Mouse (Mus musculus) liver, embryonic 13.5 days (tissue): ENCODE measurements at regions not wholly inside any gene's neighbourhood (a gene's known extent, or its start where the extent isn't known, plus 50 kb on each side); places are given as distances from the start of the nearest gene placed in this dataset.

ENCODE experiments used
- ATAC-seq: fragments of 200-750 bp; cut with Nextera tagmentation; 2 replicates; pipeline ENCODE4 v1.8.0; 2017; ENCODE audit warnings: low read depth, mild to moderate bottlenecking, moderate number of reproducible peaks, moderate library complexity
- DNase-seq: peaks from one replicate; pipeline ENCODE4 v3.0.0; 2022
- H3K27ac ChIP-seq: fragments of 300-500 bp; sonication (generic); 2 replicates; pipeline ENCODE4 v1.5.1; 2015; ENCODE audit warnings: moderate library complexity, mild to moderate bottlenecking, inconsistent platforms
- H3K27me3 ChIP-seq: fragments of 300-500 bp; sonication (generic); 2 replicates; pipeline ENCODE4 v1.6.1; 2015; ENCODE audit warnings: mild to moderate bottlenecking, inconsistent platforms
- H3K36me3 ChIP-seq: fragments of 300-500 bp; sonication (generic); 2 replicates; pipeline ENCODE4 v1.6.1; 2015; ENCODE audit warnings: mild to moderate bottlenecking, inconsistent platforms
- H3K4me1 ChIP-seq: fragments of 300-500 bp; sonication (generic); replicated peaks from 2 replicates; pipeline ENCODE4 v1.6.1; 2015; ENCODE audit warnings: inconsistent platforms
- H3K4me2 ChIP-seq: fragments of 300-500 bp; sonication (generic); 2 replicates; pipeline ENCODE4 v1.6.1; 2015; ENCODE audit warnings: inconsistent platforms, mild to moderate bottlenecking, moderate library complexity
- H3K4me3 ChIP-seq: fragments of 300-500 bp; sonication (generic); replicated peaks from 2 replicates; pipeline ENCODE4 v1.5.1; 2015; ENCODE audit warnings: mild to moderate bottlenecking, inconsistent platforms
- H3K9ac ChIP-seq: fragments of 300-500 bp; sonication (generic); 2 replicates; pipeline ENCODE4 v1.6.1; 2015; ENCODE audit warnings: mild to moderate bottlenecking, inconsistent platforms
- H3K9me3 ChIP-seq: fragments of 300-500 bp; sonication (generic); replicated peaks from 2 replicates; pipeline ENCODE4 v1.6.1; 2016; ENCODE audit warnings: inconsistent platforms
- WGBS: fragments of 180-500 bp; shearing (Covaris S2); methylation state at CpG from one replicate; pipeline ENCODE4 v1.1.7; 2015; ENCODE audit not compliant: insufficient replicate concordance; 5-methylcytosine and 5-hydroxymethylcytosine counted together

DNA sequence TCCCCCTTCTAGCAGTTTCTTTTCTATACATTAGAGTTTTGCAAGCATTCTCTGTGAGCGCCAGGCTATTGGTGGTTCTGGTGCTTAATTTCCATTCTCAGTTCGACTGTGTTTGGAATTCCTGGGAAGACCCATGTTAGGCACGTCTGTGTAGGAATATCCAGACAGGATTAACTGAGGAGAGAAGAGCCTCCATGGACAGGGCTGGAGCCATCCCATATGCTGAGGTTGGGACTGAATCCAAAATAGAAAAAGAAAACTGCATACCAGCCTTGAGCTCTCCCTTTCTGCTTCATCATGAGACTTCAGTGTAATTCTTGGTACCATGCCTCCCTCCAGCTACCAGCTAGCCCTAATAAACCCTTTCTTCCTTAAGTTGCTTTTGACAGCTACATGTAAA, 595.3 kb downstream of the Dok5 start:
- Histone ChIP-seq H3K9ac (no peak overlapping the region), H3K27me3 (no peaks in the 10 kb centered on the region), H3K9me3 (no peaks in the 10 kb centered on the region), H3K4me3 (no peak overlapping the region), H3K4me2 (no peak overlapping the region), H3K27ac (no peak overlapping the region), H3K36me3 (no peaks in the 10 kb centered on the region), H3K4me1 (no peaks in the 10 kb centered on the region)
- no peak for ATAC-seq
- WGBS = 49% methylated on average over 3 of the region's 3 CpGs
- DNase-seq = no peak

DNA sequence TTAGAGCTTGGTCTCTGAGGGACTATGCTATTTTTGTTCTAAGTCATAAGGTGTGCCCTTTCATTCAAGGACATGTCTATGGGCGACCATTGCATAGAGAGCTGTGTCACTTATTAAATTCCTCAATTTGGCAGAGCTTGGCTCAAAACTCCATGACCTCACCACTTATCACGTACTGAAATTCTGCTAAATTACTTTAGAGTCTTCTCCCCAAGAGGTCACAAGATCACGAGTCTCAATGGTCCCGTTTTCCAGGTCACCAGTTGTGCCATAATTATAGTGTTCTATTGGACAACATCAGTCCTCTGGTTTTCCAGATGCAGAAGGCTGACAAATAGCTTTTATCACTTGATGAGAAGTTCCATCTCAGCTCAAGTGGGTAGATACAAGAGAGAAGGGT, 576.9 kb downstream of the Dok5 start:
- WGBS = 47% methylated on average over 4 of the region's 4 CpGs

DNA sequence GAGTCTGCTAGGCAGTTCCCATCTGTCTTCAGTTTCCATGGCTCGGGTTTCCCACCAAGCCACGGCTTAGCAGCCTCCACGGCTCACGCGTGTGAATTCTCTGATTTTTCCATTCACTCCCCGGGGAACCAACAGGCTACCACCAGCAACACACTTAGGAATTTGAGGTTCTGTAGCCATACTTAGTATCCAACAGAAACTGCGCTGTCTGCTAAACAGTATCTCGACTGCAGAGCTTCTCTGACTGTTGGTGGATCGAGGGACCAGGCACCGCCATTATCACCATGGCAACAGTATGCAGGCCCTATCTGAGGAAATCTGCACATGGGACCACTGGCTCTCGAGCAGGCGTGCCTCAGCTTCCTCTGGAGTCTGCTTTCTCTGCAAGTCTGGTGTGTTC, 574.4 kb downstream of the Dok5 start:
- no peak for ATAC-seq
- Histone ChIP-seq H3K9me3 (peaks cover 3% of the 10 kb centered on the region; the same call in 1 of the 2 replicates), H3K36me3 (no peaks in the 10 kb centered on the region), H3K9ac (no peak overlapping the region), H3K4me1 (no peaks in the 10 kb centered on the region), H3K27ac (no peak overlapping the region), H3K4me2 (no peak overlapping the region), H3K27me3 (no peaks in the 10 kb centered on the region), H3K4me3 (no peak overlapping the region)
- DNase-seq = no peak
- WGBS = 57% methylated on average over 12 of the region's 12 CpGs

More for the DNA sequence above, 576.9 kb downstream of the Dok5 start:
- DNase-seq (no peak), ATAC-seq (no peak)
- Histone ChIP-seq H3K4me1 (no peaks in the 10 kb centered on the region), H3K27ac (no peak overlapping the region), H3K36me3 (no peaks in the 10 kb centered on the region), H3K4me3 (no peak overlapping the region), H3K9me3 (peaks cover 3% of the 10 kb centered on the region; the same call in 1 of the 2 replicates), H3K4me2 (no peak overlapping the region), H3K9ac (no peak overlapping the region), H3K27me3 (no peaks in the 10 kb centered on the region)

DNA sequence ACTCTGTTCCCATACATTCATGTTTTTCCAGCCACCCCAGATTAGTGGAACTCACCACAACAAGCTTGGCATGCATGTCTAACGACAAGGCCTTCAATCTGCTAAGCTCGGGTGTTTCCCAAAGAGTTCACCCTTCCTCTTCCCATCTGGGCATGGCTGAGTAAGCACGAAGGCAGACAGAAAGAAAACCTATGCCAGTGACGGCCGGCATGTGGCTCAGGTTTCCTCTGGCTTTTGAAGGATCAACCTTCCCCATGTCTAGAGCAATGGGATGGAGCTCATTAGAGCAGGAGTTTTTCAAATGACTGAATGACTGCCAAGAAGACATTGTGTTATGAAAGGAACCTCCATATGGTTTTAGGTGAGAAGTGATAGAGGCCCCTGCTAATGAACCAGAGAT, 566.9 kb downstream of the Dok5 start:
- Histone ChIP-seq H3K4me1 (no peaks in the 10 kb centered on the region), H3K4me3 (no peak overlapping the region), H3K27ac (no peak overlapping the region), H3K36me3 (no peaks in the 10 kb centered on the region), H3K27me3 (no peaks in the 10 kb centered on the region), H3K9ac (no peak overlapping the region), H3K4me2 (no peak overlapping the region), H3K9me3 (0 out of 2 replicates have a peak, but pooled peaks cover 6% of the 10 kb centered on the region)
- DNase-seq = no peak
- ATAC-seq = no peak
- 58% methylated on average over 5 of the region's 5 CpGs for WGBS

DNA sequence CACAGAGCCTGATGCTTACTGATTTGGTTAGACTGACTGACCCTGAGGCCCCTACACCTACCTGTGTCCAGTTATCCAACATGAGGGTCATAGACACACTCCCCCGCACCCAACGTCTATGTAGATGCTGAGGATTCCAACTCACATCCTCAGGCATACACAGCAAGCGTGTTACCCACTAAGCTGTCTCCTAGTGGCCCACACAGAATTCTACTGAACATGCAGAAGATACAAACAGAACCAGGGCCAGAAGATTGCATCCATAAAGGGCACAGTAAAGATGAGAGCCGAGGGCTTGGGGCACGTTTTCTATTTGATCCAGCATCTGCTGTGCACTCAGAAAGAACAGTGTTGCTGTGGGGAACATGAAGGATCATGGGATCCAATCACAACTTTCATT, 564.0 kb downstream of the Dok5 start:
- WGBS = 62% methylated on average over 5 of the region's 5 CpGs
- no peaks in the 10 kb centered on the region for H3K4me1 ChIP-seq
- ATAC-seq = no peak

DNA sequence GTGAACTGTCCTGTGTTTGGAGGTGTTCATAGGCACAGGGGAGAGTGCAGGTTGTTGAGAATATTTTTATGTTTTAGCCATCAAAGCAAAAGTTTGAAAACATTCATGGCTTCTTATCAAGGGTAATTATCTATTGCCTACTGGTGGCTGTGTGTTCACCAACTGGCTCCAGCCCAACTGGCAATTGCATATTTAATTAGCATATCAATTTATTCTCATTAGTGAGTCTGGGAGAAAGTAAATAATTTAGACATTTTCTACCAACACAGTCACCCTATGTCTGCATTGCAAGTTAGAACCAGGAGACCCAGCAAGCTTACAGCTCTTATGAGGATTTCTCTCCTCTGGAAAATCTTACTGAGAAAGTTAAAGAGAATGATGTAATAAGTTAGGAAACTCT, 561.0 kb downstream of the Dok5 start:
- H3K4me3 ChIP-seq = no peak overlapping the region
- no peak overlapping the region for H3K27ac ChIP-seq
- H3K27me3 ChIP-seq = no peaks in the 10 kb centered on the region
- DNase-seq = no peak
- no peak for ATAC-seq
- H3K36me3 ChIP-seq = no peaks in the 10 kb centered on the region
- H3K9me3 ChIP-seq = 0 out of 2 replicates have a peak, but pooled peaks cover 6% of the 10 kb centered on the region
- H3K4me1 ChIP-seq = no peaks in the 10 kb centered on the region
- no peak overlapping the region for H3K4me2 ChIP-seq
- H3K9ac ChIP-seq = no peak overlapping the region

More for the DNA sequence above, 564.0 kb downstream of the Dok5 start:
- Histone ChIP-seq H3K27me3 (no peaks in the 10 kb centered on the region), H3K9me3 (0 out of 2 replicates have a peak, but pooled peaks cover 6% of the 10 kb centered on the region), H3K27ac (no peak overlapping the region), H3K4me2 (no peak overlapping the region), H3K36me3 (no peaks in the 10 kb centered on the region), H3K9ac (no peak overlapping the region), H3K4me3 (no peak overlapping the region)
- DNase-seq = no peak

DNA sequence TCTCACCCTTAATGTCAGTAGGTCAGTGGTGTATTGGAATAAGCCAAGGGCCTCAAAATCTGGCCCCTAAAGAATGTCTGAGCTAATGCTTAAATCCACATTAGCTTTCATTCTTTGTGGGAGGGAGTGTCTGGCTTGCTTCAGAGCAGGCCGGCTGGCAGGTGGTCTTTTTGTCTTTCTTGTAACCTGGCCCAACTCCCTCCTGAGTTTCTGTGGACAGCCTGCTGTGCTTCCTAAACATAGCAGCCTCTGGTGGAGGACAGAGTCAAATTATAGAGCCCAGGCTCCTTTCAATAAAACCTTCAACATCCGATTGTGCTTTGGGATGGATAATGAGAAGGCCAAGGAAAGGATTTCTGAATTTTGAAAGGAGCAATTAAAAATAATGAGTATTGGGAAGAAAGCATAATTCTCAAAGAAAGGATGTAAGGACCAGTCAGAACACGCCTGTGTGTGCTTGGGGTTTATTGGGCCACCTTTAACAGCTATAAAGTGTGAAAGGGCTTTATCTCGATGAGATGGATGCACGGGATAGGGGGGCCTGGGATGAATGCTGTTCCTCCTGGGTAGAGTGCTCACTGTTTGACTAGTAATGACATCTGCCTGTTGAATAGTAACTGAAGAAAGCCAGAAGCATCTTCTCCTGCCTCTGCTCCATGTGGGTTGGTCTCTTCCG, 554.2 kb downstream of the Dok5 start:
- Histone ChIP-seq H3K27me3 (no peaks in the 10 kb centered on the region), H3K27ac (no peak overlapping the region), H3K4me1 (no peaks in the 10 kb centered on the region), H3K36me3 (no peaks in the 10 kb centered on the region), H3K4me3 (no peak overlapping the region), H3K4me2 (no peak overlapping the region), H3K9me3 (peaks cover 7% of the 10 kb centered on the region; the same call in 1 of the 2 replicates), H3K9ac (no peak overlapping the region)
- DNase-seq (no peak), ATAC-seq (no peak)
- WGBS = 36% methylated on average over 6 of the region's 6 CpGs

DNA sequence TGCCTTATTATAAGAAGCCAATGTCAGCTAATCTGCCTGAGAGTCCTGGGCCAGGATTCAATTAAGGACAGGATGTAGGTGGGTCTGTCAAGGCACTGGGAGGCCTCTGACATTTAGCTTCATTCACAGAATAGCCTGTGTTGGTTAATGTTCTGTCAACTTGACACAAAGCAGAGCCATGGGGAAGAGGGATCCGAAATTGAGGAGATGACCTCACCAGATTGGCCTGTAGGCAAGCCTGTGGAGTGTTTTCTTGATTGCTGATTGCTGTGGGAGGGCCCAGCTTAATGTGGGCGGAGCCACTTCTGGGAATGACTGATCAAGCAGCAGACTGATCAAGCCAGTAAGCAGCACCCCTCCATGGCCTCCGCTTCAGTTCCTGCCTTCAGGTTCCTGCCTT, 548.5 kb downstream of the Dok5 start:
- H3K4me2 ChIP-seq = no peak overlapping the region
- no peaks in the 10 kb centered on the region for H3K36me3 ChIP-seq
- no peak for ATAC-seq
- H3K9me3 ChIP-seq = peaks cover 23% of the 10 kb centered on the region
- no peak overlapping the region for H3K9ac ChIP-seq
- no peak for DNase-seq
- H3K27me3 ChIP-seq = no peaks in the 10 kb centered on the region
- no peak overlapping the region for H3K27ac ChIP-seq
- no peaks in the 10 kb centered on the region for H3K4me1 ChIP-seq
- WGBS = 60% methylated on average over 3 of the region's 3 CpGs
- no peak overlapping the region for H3K4me3 ChIP-seq

DNA sequence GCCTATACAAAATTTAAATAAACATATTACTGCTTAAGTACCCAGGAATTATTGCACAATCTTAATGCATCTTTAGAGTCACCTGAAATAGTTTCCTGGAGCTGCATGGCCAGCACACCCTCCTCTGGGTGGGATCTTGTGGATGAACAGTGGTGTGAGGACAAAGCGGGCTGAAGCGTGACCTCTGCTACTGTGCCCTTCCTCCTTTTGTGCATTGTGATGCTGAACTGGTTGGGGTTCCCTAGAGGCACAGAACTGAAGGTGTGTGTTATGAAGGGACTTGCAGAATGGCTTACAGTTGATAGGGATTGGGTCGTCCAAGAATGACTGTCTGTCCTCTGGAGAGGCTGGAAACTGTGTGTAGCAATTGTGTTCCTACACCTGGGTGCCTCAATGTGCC, 547.7 kb downstream of the Dok5 start:
- WGBS = 70% methylated on average over 3 of the region's 3 CpGs
- Histone ChIP-seq H3K27me3 (no peaks in the 10 kb centered on the region), H3K36me3 (no peaks in the 10 kb centered on the region), H3K27ac (no peak overlapping the region), H3K9me3 (peaks cover 27% of the 10 kb centered on the region), H3K4me3 (no peak overlapping the region), H3K9ac (no peak overlapping the region), H3K4me1 (no peaks in the 10 kb centered on the region), H3K4me2 (no peak overlapping the region)
- no peak for DNase-seq
- ATAC-seq = no peak

DNA sequence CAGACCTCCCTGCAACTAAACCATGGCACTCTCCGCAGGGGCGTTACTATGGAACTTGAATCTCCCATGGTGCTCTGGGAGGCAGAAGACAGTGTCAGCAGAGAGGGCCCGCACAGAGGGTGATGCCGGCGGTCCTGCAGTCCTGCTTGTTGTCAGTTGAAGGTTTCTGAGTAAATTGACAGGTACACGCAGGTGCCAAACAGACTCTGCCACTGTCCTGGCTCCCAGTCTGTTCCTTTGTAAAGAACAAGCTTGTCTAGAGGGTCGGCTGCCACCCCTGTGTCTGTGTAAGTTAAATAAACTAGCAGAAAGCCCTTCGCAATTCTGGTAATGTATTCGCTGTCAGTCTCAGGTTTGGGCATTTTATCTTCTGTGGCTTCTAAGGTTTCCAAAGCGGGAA, 521.6 kb downstream of the Dok5 start:
- no peak overlapping the region for H3K9ac ChIP-seq
- no peak for DNase-seq
- H3K27me3 ChIP-seq = no peaks in the 10 kb centered on the region
- WGBS = 46% methylated on average over 10 of the region's 10 CpGs
- no peak overlapping the region for H3K27ac ChIP-seq
- no peaks in the 10 kb centered on the region for H3K4me1 ChIP-seq
- H3K36me3 ChIP-seq = no peaks in the 10 kb centered on the region
- H3K4me2 ChIP-seq = no peak overlapping the region
- H3K4me3 ChIP-seq = no peak overlapping the region
- no peak for ATAC-seq
- no peaks in the 10 kb centered on the region; the same call in 1 of the 2 replicates for H3K9me3 ChIP-seq

DNA sequence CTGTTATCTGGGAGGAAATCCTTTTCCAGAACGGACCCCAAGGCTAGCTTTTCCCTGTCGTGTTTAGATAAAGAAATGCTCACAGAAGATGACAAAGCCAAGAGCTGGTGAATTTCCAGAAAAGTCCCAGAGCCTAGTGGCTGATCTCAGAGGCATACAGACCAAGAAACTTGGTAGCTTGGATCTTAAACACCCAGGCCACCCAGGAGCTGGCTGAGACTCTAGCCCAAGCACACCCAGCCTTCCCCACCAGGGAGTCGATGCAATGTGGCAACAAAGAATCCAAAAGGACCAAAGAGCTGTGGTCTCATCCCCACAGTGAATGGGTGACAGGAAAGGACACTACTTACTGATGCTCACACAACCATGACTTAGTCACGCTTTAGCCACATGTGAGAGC, 513.8 kb downstream of the Dok5 start:
- H3K27ac ChIP-seq = no peak overlapping the region
- H3K27me3 ChIP-seq = no peaks in the 10 kb centered on the region
- no peaks in the 10 kb centered on the region for H3K36me3 ChIP-seq
- H3K4me3 ChIP-seq = no peak overlapping the region
- no peak for DNase-seq
- H3K9ac ChIP-seq = no peak overlapping the region
- H3K9me3 ChIP-seq = no peaks in the 10 kb centered on the region
- ATAC-seq = no peak
- whole genome bisulfite sequencing = 40% methylated on average over 4 of the region's 4 CpGs
- no peaks in the 10 kb centered on the region for H3K4me1 ChIP-seq
- H3K4me2 ChIP-seq = no peak overlapping the region

DNA sequence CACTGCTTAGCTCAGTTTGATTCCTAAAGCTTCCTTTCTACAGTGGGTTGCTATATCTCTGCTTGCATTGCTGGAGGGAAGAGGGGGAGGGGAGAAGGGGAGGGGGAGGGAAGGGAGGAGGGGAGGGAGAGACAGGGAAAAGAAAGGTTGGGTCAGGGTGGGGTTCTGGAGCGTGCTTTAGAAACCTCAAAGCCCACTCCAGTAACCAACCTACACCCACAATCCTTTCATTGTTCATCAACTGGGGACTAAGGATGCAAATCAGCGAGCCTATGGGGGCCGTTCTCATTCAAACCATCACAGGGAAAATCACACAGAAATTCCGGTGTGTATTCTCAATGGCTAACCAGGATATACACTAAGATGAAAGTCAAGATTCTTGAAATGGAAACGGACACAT, 510.7 kb downstream of the Dok5 start:
- Histone ChIP-seq H3K9me3 (no peaks in the 10 kb centered on the region; the same call in 1 of the 2 replicates), H3K4me2 (no peak overlapping the region), H3K4me3 (no peak overlapping the region), H3K4me1 (no peaks in the 10 kb centered on the region), H3K27me3 (no peaks in the 10 kb centered on the region), H3K9ac (no peak overlapping the region), H3K27ac (no peak overlapping the region), H3K36me3 (no peaks in the 10 kb centered on the region)
- WGBS = 56% methylated on average over 5 of the region's 5 CpGs
- ATAC-seq (no peak), DNase-seq (no peak)
